Mouse (Mus musculus) spleen, postnatal 0 days (tissue): ENCODE measurements around the gene Cdh12. TPM values are rescaled to one million over a fixed set of nuclear protein-coding genes. Genes with fewer than 3 reads are reported as not detected.

Experiments used
- polyA plus RNA-seq: library from polyadenylated mRNA; unstranded; fragments of >200 nt; fragmentation: Nextera tagmentation; extraction: Ambion mirVana; gene quantifications from 2 replicates; pipeline ENCODE4 v1.2.1, GENCODE M21; 2015

Gene Cdh12
- polyA plus RNA-seq, result not detected in 2 replicates

DNA sequence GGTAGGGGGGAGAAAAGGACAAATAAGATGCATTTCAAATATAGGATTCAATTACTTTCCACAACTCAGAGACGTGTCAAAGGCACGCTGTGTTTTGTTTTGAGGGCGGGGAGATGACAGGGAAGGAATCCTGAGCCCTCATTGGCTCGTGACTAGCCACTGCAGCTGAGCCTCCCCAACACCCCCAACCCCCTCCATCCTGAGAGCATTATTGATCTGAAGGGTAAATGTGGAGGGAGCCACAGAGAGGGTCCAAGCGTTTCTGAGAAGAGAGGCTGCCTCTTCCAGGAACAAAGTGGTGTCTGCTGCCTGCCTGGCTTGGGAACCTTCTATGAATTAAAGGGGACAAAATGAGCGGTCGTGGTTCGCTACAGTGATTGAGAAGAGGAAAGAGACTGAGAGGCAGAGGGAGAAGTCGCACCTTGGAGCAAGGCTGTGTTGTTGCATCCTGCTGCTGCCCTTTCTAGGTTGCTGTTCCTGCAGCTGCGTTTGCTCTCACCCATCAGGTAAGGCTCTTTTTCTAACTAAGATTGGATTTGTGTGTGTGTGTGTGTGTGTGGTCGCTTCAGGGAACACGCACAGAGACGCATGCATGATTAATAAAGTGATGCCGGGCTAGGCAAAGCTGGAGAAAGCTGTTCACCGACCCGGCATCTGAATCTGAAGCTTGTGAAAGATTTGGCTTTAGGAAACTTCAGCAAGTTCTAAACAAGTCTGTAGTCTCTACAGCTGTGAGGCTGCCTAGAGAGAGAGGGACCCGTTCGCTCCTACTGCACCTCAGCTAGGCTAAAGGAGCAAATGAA, at the start of gene Cdh12:
Cdh12 (plus strand) TSS at position 405 of the 803 bp plus-strand sequence.

DNA sequence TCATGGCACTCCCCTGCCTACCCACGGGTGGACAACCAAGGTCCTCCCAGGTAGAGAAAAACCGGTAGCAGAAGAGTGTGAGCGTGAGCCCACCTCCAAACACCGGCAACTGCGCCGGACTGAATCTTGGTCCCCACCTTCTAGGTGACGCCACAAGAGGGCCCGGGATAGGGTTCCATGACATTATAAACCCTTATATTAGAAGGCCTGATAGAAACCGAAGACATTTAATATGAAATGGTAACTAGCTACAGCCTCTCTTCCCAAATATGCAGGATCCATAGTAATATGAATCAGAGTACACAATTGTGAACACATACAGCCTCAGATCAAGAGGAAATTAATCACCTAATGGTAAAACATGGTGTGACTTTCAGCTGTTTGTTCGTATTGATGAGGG, 217.6 kb downstream of the Cdh12 start, which contains the start of gene Acot10:
Acot10 (minus strand) TSS at position 101 of the 400 bp plus-strand sequence.

Other genes starting within 250 kb of the Cdh12 start
- gene Acot10, start 217.5 kb downstream of the Cdh12 start, polyA plus RNA-seq, result 0.11 TPM in 1 of 2 replicates, not detected in the other